Mouse (Mus musculus) embryonic facial prominence, embryonic 12.5 days (tissue): Measurements from ENCODE around the gene Stxbp6. TPM values are rescaled to one million over a fixed set of nuclear protein-coding genes. Genes with fewer than 3 reads are reported as not detected.

Source experiments
- ATAC-seq: fragments of 200-750 bp; cut with Nextera tagmentation; 2 replicates; pipeline ENCODE4 v1.8.0; 2017; ENCODE audit not compliant: insufficient number of reproducible peaks, insufficient read depth, low FRiP score, low TSS enrichment
- H3K27ac ChIP-seq: fragments of 300-500 bp; sonication (generic); 2 replicates; pipeline ENCODE4 v1.5.1; 2016; ENCODE audit warnings: mild to moderate bottlenecking
- H3K27me3 ChIP-seq: fragments of 300-500 bp; sonication (generic); 2 replicates; pipeline ENCODE4 v1.6.1; 2016; ENCODE audit warnings: mild to moderate bottlenecking, moderate library complexity
- H3K36me3 ChIP-seq: fragments of 300-500 bp; sonication (generic); 2 replicates; pipeline ENCODE4 v1.6.1; 2016; ENCODE audit warnings: mild to moderate bottlenecking
- H3K4me1 ChIP-seq: fragments of 300-500 bp; sonication (generic); 2 replicates; pipeline ENCODE4 v1.6.1; 2016
- H3K4me2 ChIP-seq: fragments of 300-500 bp; sonication (generic); replicated peaks from 2 replicates; pipeline ENCODE4 v1.6.1; 2016; ENCODE audit warnings: mild to moderate bottlenecking, moderate library complexity
- H3K4me3 ChIP-seq: fragments of 300-500 bp; sonication (generic); 2 replicates; pipeline ENCODE4 v1.5.1; 2016; ENCODE audit warnings: mild to moderate bottlenecking
- H3K9ac ChIP-seq: fragments of 300-500 bp; sonication (generic); 2 replicates; pipeline ENCODE4 v1.6.1; 2016; ENCODE audit warnings: mild to moderate bottlenecking, moderate library complexity
- H3K9me3 ChIP-seq: fragments of 300-500 bp; sonication (generic); 2 replicates; pipeline ENCODE4 v1.6.1; 2016; ENCODE audit warnings: mild to moderate bottlenecking, moderate library complexity
- WGBS: fragments of 180-500 bp; shearing (Covaris S2); methylation state at CpG from one replicate; pipeline ENCODE4 v1.1.7; 2016; 5-methylcytosine and 5-hydroxymethylcytosine counted together
- polyA plus RNA-seq: library from polyadenylated mRNA; unstranded; fragments of >200 nt; fragmentation: Nextera tagmentation; extraction: Ambion mirVana; gene quantifications from 2 replicates; pipeline ENCODE4 v1.2.1, GENCODE M21; 2016

The Stxbp6 gene
- polyA plus RNA-seq, 1 experiment from 2014 or later: 12.0 TPM

- no peak overlapping the region for H3K27ac ChIP-seq
- H3K4me2 ChIP-seq: no peak overlapping the region
- H3K27me3 ChIP-seq: no peaks in the 10 kb centered on the region
- no peak for ATAC-seq
- H3K4me1 ChIP-seq: peaks cover 7% of the 10 kb centered on the region; the same call in 1 of the 2 replicates
- H3K4me3 ChIP-seq: no peak overlapping the region
- H3K9me3 ChIP-seq: no peaks in the 10 kb centered on the region
- H3K36me3 ChIP-seq: no peaks in the 10 kb centered on the region
- H3K9ac ChIP-seq: no peak overlapping the region
- 47% methylated on average over 9 of the region's 9 CpGs for WGBS
These were observed 84.1 kb downstream of the Stxbp6 start for GRCm38 (mm10) chr12:44990379-44990778.

- no peak for ATAC-seq
- no peak overlapping the region for H3K9ac ChIP-seq
- no peak overlapping the region for H3K4me2 ChIP-seq
- no peaks in the 10 kb centered on the region for H3K27me3 ChIP-seq
- H3K27ac ChIP-seq: no peak overlapping the region
- H3K4me1 ChIP-seq: peaks cover 7% of the 10 kb centered on the region; the same call in 1 of the 2 replicates
- no peaks in the 10 kb centered on the region for H3K9me3 ChIP-seq
- no peak overlapping the region for H3K4me3 ChIP-seq
- H3K36me3 ChIP-seq: no peaks in the 10 kb centered on the region
- WGBS: 77% methylated on average over 4 of the region's 4 CpGs
These were observed 85.5 kb downstream of the Stxbp6 start for GRCm38 (mm10) chr12:44989011-44989410.

DNA sequence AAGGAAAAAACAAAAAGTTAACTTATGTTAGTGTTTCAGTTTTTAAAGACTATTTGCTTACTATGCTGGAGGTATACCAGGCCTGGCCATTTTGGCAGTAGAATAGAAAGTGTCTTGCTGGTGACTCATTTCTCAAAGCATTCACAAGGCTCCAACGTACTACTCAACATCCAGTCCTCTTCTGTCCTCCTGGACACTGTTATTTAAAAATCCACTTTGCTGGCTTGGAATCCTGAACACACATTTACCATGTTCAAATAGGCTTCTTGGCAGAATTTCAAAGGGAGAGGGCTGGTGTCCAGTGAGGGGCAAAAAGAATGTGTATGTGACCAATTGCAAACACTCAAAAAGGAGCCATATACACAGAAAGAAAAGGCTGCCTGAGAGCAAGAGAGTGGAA lies 86.7 kb downstream of the Stxbp6 start:
- Histone ChIP-seq H3K27me3 (no peaks in the 10 kb centered on the region), H3K4me3 (no peak overlapping the region), H3K4me1 (peaks cover 7% of the 10 kb centered on the region; the same call in 1 of the 2 replicates), H3K36me3 (no peaks in the 10 kb centered on the region), H3K27ac (no peak overlapping the region), H3K4me2 (no peak overlapping the region), H3K9ac (no peak overlapping the region), H3K9me3 (no peaks in the 10 kb centered on the region)
- 84% methylated on average over 1 of the region's 1 CpGs for WGBS
- no peak for ATAC-seq

DNA sequence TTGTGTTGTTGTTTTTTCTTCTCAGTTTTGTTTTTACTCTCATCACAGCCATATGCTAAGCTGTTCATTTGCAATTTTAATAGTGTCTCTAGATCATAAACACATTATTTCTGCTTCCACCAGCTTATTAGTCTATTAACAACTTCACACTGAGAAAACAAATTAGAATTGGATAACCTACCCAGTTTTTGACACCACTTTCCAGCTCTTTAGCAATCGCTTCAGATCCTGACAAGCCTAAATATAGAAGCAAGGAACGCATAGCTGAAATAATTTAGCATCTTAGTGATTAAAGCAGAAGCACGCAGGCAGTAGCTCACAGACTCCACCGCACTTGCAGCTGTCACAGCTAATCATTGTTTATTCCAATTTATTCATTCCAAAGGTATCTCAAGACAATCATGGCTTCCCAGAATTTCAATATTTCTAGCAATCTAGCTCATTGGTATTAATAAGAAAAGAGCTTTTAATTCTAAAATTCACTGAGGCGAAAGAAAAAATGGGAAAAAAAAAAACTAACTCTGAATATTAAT lies 95.1 kb downstream of the Stxbp6 start:
- ATAC-seq: no peak
- H3K4me2 ChIP-seq: no peak overlapping the region
- H3K4me1 ChIP-seq: no peaks in the 10 kb centered on the region
- no peak overlapping the region for H3K9ac ChIP-seq
- H3K36me3 ChIP-seq: no peaks in the 10 kb centered on the region
- no peaks in the 10 kb centered on the region for H3K9me3 ChIP-seq
- no peak overlapping the region for H3K27ac ChIP-seq
- H3K27me3 ChIP-seq: no peaks in the 10 kb centered on the region
- 61% methylated on average over 5 of the region's 5 CpGs for WGBS
- H3K4me3 ChIP-seq: no peak overlapping the region

DNA sequence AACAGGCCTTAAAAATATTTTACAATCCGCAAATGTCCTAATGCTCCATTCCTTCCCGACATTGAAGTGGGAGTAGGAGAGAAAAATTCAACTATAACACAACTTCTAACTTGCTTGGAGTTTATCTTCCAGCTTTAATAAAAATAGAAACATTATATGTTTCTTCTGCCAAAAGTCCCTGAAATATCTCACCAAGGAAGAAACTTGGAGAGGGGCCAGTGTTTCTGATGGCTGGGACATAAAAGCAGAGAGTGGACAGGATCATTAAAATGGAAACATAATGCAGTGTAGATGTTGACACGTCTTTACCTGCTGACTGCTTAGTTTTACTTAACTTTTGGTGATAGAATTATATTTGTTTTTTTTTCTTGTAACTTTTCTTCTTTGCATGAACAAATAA lies 99.2 kb downstream of the Stxbp6 start:
- no peak overlapping the region for H3K27ac ChIP-seq
- WGBS: 86% methylated on average over 3 of the region's 3 CpGs

DNA sequence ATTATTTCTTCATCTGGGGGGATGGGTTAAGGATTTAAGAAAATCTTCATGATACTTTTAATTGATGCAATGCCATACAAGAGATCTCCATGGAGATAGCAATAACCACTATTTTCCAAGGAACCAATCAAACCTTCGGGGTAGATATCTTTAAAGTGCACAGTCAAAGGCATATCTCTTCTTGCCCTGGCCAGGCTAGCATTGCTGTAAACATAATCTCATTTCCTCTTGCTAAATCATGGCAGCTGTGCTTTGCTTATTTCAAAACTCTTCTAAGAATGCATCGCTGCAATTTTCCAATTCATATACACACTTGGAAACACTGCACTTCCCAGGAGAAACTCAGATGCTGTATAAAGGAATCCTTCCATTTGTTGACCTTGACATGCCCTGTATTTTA lies 103.0 kb downstream of the Stxbp6 start:
- Histone ChIP-seq H3K9me3 (no peaks in the 10 kb centered on the region), H3K27ac (no peak overlapping the region), H3K4me3 (no peak overlapping the region), H3K27me3 (no peaks in the 10 kb centered on the region), H3K9ac (no peak overlapping the region), H3K4me1 (no peaks in the 10 kb centered on the region), H3K36me3 (no peaks in the 10 kb centered on the region), H3K4me2 (no peak overlapping the region)
- 85% methylated on average over 2 of the region's 2 CpGs for WGBS
- no peak for ATAC-seq

More for the DNA sequence above, 99.2 kb downstream of the Stxbp6 start:
- Histone ChIP-seq H3K9ac (no peak overlapping the region), H3K4me2 (no peak overlapping the region), H3K27me3 (no peaks in the 10 kb centered on the region), H3K4me1 (no peaks in the 10 kb centered on the region), H3K4me3 (no peak overlapping the region), H3K36me3 (no peaks in the 10 kb centered on the region), H3K9me3 (no peaks in the 10 kb centered on the region)
- no peak for ATAC-seq

DNA sequence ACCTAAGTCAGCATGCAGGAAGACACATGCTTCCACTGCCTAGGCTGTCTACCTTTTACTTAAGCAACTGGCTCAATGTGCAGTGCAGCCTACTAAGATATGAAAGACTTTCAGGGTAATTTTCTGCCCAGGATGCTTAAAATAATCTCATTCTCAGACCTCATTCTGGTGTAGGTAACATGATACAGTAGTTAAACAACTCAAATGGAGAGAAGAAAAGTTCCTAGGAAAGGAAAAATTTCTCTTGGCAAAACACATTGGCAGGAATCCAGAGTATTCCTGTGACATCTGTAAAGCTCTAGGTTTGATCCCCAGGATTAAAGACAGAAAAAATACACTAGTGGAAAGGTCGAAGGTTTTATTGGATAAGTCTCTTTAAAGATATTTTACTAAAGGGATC lies 107.1 kb downstream of the Stxbp6 start:
- no peak overlapping the region for H3K4me3 ChIP-seq
- no peaks in the 10 kb centered on the region for H3K27me3 ChIP-seq
- no peak for ATAC-seq
- H3K4me1 ChIP-seq: no peaks in the 10 kb centered on the region
- H3K27ac ChIP-seq: no peak overlapping the region
- no peak overlapping the region for H3K9ac ChIP-seq
- H3K9me3 ChIP-seq: no peaks in the 10 kb centered on the region
- no peaks in the 10 kb centered on the region for H3K36me3 ChIP-seq
- 38% methylated on average over 1 of the region's 1 CpGs for WGBS
- H3K4me2 ChIP-seq: no peak overlapping the region

DNA sequence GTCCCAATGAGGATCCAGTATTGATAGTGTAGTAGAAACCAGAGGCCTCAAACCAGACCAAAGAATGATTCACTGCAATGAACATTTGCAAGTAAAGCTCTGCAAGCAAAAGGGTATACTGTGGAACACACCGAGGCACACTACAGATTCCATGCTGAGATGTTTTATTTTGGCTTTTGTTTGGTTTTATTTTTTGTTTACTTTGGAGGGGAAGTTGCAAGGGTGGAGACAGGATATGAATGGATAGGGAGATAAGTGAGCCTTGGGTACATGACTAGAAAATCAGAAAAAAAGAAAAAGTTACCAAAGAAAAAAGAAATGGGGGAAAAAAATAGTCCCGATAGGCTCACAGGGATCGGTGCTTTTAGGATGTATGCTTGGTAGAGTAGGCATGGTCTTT lies 117.0 kb downstream of the Stxbp6 start:
- Histone ChIP-seq H3K9me3 (no peaks in the 10 kb centered on the region), H3K4me1 (no peaks in the 10 kb centered on the region), H3K4me3 (no peak overlapping the region), H3K9ac (no peak overlapping the region), H3K27me3 (no peaks in the 10 kb centered on the region), H3K4me2 (no peak overlapping the region), H3K36me3 (no peaks in the 10 kb centered on the region), H3K27ac (no peak overlapping the region)
- ATAC-seq: no peak
- WGBS: 90% methylated on average over 3 of the region's 3 CpGs

DNA sequence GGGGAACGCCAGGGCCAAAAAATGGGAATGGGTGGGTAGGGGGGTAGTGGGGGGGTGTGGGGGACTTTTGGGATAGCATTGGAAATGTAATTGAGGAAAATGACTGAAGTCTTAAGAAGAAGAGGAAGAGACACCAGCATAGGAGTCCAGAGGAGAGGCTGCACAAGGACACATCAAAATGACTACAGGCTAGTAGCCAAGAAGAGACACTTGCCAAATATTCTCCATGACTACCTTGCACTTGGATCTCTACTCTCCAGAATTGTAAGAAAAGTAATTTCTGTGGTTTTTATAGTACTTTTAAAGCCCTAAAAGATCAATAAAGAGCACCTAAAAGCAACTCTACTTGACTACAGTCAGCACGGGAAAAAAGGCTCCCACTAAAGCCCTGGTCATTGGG lies 121.4 kb downstream of the Stxbp6 start:
- Histone ChIP-seq H3K36me3 (no peaks in the 10 kb centered on the region), H3K4me2 (no peak overlapping the region), H3K9ac (no peak overlapping the region), H3K27ac (no peak overlapping the region), H3K4me1 (no peaks in the 10 kb centered on the region), H3K4me3 (no peak overlapping the region), H3K27me3 (no peaks in the 10 kb centered on the region), H3K9me3 (no peaks in the 10 kb centered on the region)
- no peak for ATAC-seq
- 91% methylated on average over 2 of the region's 2 CpGs for WGBS

- no peak overlapping the region for H3K27ac ChIP-seq
- WGBS: 95% methylated on average over 3 of the region's 3 CpGs
- ATAC-seq: no peak
- no peak overlapping the region for H3K4me2 ChIP-seq
- no peaks in the 10 kb centered on the region for H3K9me3 ChIP-seq
- no peaks in the 10 kb centered on the region for H3K36me3 ChIP-seq
- no peak overlapping the region for H3K9ac ChIP-seq
- H3K27me3 ChIP-seq: no peaks in the 10 kb centered on the region
- H3K4me1 ChIP-seq: no peaks in the 10 kb centered on the region
- no peak overlapping the region for H3K4me3 ChIP-seq
These were observed 122.4 kb downstream of the Stxbp6 start for GRCm38 (mm10) chr12:44952072-44952471.

DNA sequence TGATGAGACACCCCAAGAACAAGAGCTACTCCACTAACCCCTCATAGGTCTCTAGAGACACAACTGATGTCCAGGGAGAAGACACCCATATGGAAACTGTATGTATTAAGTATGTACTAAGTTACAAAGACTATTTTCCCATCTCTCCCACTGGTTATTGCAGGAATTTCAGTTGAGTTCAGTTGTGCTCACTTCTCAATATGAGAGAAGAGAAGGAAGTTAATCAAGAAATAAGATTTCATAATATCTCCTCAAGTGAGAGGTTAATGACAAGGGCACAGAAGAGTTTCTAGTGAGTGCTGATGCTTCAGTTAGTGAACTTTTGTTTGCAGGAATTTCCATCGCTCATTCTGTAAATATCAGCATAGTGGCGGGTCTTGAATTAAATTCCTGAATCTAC lies 124.0 kb downstream of the Stxbp6 start:
- Histone ChIP-seq H3K4me1 (no peaks in the 10 kb centered on the region), H3K27me3 (no peaks in the 10 kb centered on the region), H3K4me2 (no peak overlapping the region), H3K36me3 (no peaks in the 10 kb centered on the region), H3K9ac (no peak overlapping the region), H3K4me3 (no peak overlapping the region), H3K27ac (no peak overlapping the region), H3K9me3 (no peaks in the 10 kb centered on the region)
- 96% methylated on average over 2 of the region's 2 CpGs for WGBS
- ATAC-seq: no peak

GRCm38 (mm10) chr12:44947823-44948222 lies 126.7 kb downstream of the Stxbp6 start:
- Histone ChIP-seq H3K27me3 (no peaks in the 10 kb centered on the region), H3K4me3 (no peak overlapping the region), H3K9ac (no peak overlapping the region), H3K27ac (no peak overlapping the region), H3K36me3 (no peaks in the 10 kb centered on the region), H3K9me3 (no peaks in the 10 kb centered on the region), H3K4me2 (no peak overlapping the region), H3K4me1 (no peaks in the 10 kb centered on the region)
- no peak for ATAC-seq
- 81% methylated on average over 5 of the region's 5 CpGs for WGBS

DNA sequence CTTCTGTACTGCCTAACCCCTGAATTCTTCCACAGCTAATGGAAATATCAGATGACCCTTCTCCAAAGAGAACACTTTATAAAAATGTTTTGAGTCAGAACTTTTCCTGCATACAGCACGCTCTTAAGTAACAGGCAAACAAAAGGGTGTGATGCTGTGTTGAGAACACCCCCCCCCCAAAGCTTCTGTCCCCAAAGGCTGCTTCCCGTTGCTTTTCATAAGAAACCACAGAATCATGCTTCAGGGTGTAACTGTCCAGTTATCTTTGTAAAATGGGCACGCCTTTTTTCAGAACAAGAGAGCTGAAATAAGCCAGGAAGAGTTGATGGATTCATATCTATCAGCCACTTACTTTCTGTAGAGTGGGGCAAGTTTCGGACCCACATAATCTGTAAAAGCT lies 134.2 kb downstream of the Stxbp6 start:
- no peak overlapping the region for H3K9ac ChIP-seq

More for the DNA sequence above, 134.2 kb downstream of the Stxbp6 start:
- WGBS: 75% methylated on average over 4 of the region's 4 CpGs
- Histone ChIP-seq H3K27ac (no peak overlapping the region), H3K4me3 (no peak overlapping the region), H3K36me3 (no peaks in the 10 kb centered on the region), H3K9me3 (no peaks in the 10 kb centered on the region), H3K4me1 (no peaks in the 10 kb centered on the region), H3K4me2 (no peak overlapping the region), H3K27me3 (no peaks in the 10 kb centered on the region)
- ATAC-seq: no peak
